Mouse (Mus musculus) heart, adult 2 months (tissue): ENCODE measurements around the gene Mrtfa.

Experiments
- CTCF ChIP-seq: fragments of 200-600 bp; IDR thresholded peaks from 2 replicates; pipeline ENCODE4 v1.8.1; 2022; ENCODE audit warnings: antibody characterized with exemption, mild to moderate bottlenecking, moderate library complexity
- EP300 ChIP-seq: fragments of 200-500 bp; IDR thresholded peaks from 2 replicates; pipeline ENCODE4 v1.6.1; 2011; ENCODE audit warnings: low read depth, low read length, control low read depth; ENCODE audit not compliant: insufficient read depth
- POLR2A ChIP-seq: fragments of 200-500 bp; IDR thresholded peaks from 2 replicates; pipeline ENCODE4 v1.6.1; 2011; ENCODE audit warnings: mild to moderate bottlenecking, low read depth, low read length, control low read depth; ENCODE audit not compliant: insufficient read depth

DNA sequence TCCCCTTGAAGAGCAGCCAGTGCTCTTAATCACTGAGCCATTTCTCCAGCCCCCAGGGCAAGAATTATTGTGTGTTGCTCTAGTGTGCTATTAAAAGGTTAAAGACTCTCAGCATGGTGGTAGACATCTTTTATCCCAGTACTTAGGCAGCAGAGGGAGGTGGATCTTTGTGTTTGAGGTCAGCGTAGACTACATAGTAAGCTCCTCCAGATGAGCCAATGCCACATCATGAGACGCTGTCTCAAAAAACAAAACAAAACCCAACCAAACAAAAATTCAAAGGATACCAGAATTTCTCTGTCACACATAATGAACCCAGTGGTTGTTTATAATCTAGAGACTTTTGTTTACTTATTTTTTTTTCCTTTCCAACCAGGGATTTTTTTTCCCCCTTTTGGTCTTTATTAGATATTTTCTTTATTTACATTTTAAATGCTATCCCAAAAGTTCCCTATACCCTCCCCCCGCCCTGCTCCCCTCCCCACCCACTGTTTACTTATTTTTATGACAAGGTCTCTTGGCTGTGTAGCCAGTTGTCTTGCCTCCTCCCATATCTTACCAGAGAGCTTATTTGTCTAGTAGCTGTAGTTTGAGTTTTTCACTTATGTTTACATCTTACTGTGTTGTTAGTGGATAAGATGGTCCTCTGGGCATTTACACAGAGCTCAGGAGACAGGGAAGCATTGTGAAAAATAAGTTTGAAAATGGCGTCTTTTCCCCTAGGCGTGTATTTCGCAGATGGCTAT is 194.3 kb downstream of the Mrtfa start:
- no peak for TF ChIP-seq CTCF
- TF ChIP-seq POLR2A, result no peak
- no peak for TF ChIP-seq EP300
